Mouse (Mus musculus) midbrain, embryonic 14.5 days (tissue): Measurements from ENCODE around the gene H2al1f. TPM values are rescaled to one million over a fixed set of nuclear protein-coding genes. Genes with fewer than 3 reads are reported as not detected.
A peak's percentile ranks its signal among the peaks of the same experiment; 100 is the strongest.

Source experiments
- ATAC-seq: fragments of 200-750 bp; cut with Nextera tagmentation; 2 replicates; pipeline ENCODE4 v1.8.0; 2017; ENCODE audit warnings: moderate number of reproducible peaks, moderate library complexity; ENCODE audit not compliant: low FRiP score, low TSS enrichment
- DNase-seq: peaks from one replicate; pipeline ENCODE4 v3.0.0-alpha.2; 2015
- H3K27ac ChIP-seq: fragments of 300-500 bp; sonication (generic); replicated peaks from 2 replicates; pipeline ENCODE4 v1.5.1; 2014; ENCODE audit warnings: mild to moderate bottlenecking, low read depth, low read length, moderate library complexity
- H3K27me3 ChIP-seq: fragments of 300-500 bp; sonication (generic); 2 replicates; pipeline ENCODE4 v1.6.1; 2014; ENCODE audit warnings: low read length, control low read depth, mixed read lengths; ENCODE audit not compliant: control insufficient read depth, insufficient read depth
- H3K36me3 ChIP-seq: fragments of 300-500 bp; sonication (generic); 2 replicates; pipeline ENCODE4 v1.6.1; 2014; ENCODE audit warnings: low read length, control low read depth; ENCODE audit not compliant: control insufficient read depth, insufficient read depth
- H3K4me1 ChIP-seq: fragments of 300-500 bp; sonication (generic); 2 replicates; pipeline ENCODE4 v1.6.1; 2014; ENCODE audit warnings: mild to moderate bottlenecking, antibody characterized with exemption, low read length, control low read depth; ENCODE audit not compliant: control insufficient read depth, insufficient read depth
- H3K4me2 ChIP-seq: fragments of 300-500 bp; sonication (generic); 2 replicates; pipeline ENCODE4 v1.6.1; 2014; ENCODE audit warnings: mild to moderate bottlenecking, low read length, moderate library complexity
- H3K4me3 ChIP-seq: fragments of 300-500 bp; sonication (generic); replicated peaks from 2 replicates; pipeline ENCODE4 v1.5.1; 2014; ENCODE audit warnings: low read depth, low read length
- H3K9ac ChIP-seq: fragments of 300-500 bp; sonication (generic); replicated peaks from 2 replicates; pipeline ENCODE4 v1.6.1; 2014; ENCODE audit warnings: mild to moderate bottlenecking, low read length, moderate library complexity
- H3K9me3 ChIP-seq: fragments of 300-500 bp; sonication (generic); 2 replicates; pipeline ENCODE4 v1.6.1; 2016; ENCODE audit warnings: low read length, control low read depth, mixed read lengths; ENCODE audit not compliant: control insufficient read depth
- WGBS: fragments of 180-500 bp; shearing (Covaris S2); extraction: QIAGEN DNeasy Blood & Tissue Kit; methylation state at CpG from one replicate; pipeline ENCODE4 v1.1.7; 2014; 5-methylcytosine and 5-hydroxymethylcytosine counted together
- polyA plus RNA-seq: library from polyadenylated mRNA; unstranded; fragments of >200 nt; fragmentation: Nextera tagmentation; extraction: Ambion mirVana; gene quantifications from 2 replicates; pipeline ENCODE4 v1.2.1, GENCODE M21; 2014

Gene H2al1f
- polyA plus RNA-seq, 1 experiment from 2014 or later, result not detected

GRCm38 (mm10) chrX:11346756-11347155 lies 31.8 kb downstream of the H2al1f start:
- Histone ChIP-seq H3K27ac (no peak overlapping the region), H3K9ac (no peak overlapping the region), H3K4me3 (no peak overlapping the region), H3K4me2 (no peak overlapping the region), H3K4me1 (no peaks in the 10 kb centered on the region), H3K36me3 (no peaks in the 10 kb centered on the region), H3K9me3 (no peaks in the 10 kb centered on the region), H3K27me3 (no peaks in the 10 kb centered on the region)
- no peak for ATAC-seq
- 88% methylated on average over 3 of the region's 3 CpGs for WGBS
- no peak for DNase-seq

- no peaks in the 10 kb centered on the region for H3K36me3 ChIP-seq
- 78% methylated on average over 6 of the region's 6 CpGs for WGBS
Measured at GRCm38 (mm10) chrX:11360823-11361222, 45.9 kb downstream of the H2al1f start.

GRCm38 (mm10) chrX:11361261-11361660 lies 46.3 kb downstream of the H2al1f start:
- DNase-seq (no peak), ATAC-seq (no peak)
- no peaks in the 10 kb centered on the region for H3K9me3 ChIP-seq

More at GRCm38 (mm10) chrX:11360823-11361222, 45.9 kb downstream of the H2al1f start:
- Histone ChIP-seq H3K27me3 (no peaks in the 10 kb centered on the region), H3K4me3 (no peak overlapping the region), H3K4me1 (no peaks in the 10 kb centered on the region), H3K9ac (no peak overlapping the region), H3K9me3 (no peaks in the 10 kb centered on the region), H3K27ac (no peak overlapping the region), H3K4me2 (no peak overlapping the region)
- DNase-seq, result no peak
- ATAC-seq, result no peak

GRCm38 (mm10) chrX:11363890-11364289 lies 48.9 kb downstream of the H2al1f start:
- ATAC-seq, result no peak
- no peak overlapping the region for H3K9ac ChIP-seq
- H3K27ac ChIP-seq, result no peak overlapping the region
- H3K4me2 ChIP-seq, result no peak overlapping the region
- H3K4me1 ChIP-seq, result no peaks in the 10 kb centered on the region
- WGBS, result 48% methylated on average over 6 of the region's 6 CpGs
- no peaks in the 10 kb centered on the region for H3K27me3 ChIP-seq
- H3K36me3 ChIP-seq, result no peaks in the 10 kb centered on the region
- no peaks in the 10 kb centered on the region for H3K9me3 ChIP-seq
- DNase-seq, result peak; percentile 26
- H3K4me3 ChIP-seq, result no peak overlapping the region

More at GRCm38 (mm10) chrX:11361261-11361660, 46.3 kb downstream of the H2al1f start:
- Histone ChIP-seq H3K4me2 (no peak overlapping the region), H3K27ac (no peak overlapping the region), H3K4me3 (no peak overlapping the region), H3K9ac (no peak overlapping the region), H3K4me1 (no peaks in the 10 kb centered on the region), H3K27me3 (no peaks in the 10 kb centered on the region), H3K36me3 (no peaks in the 10 kb centered on the region)
- 95% methylated on average over 2 of the region's 2 CpGs for WGBS

Other genes starting within 250 kb of the H2al1f start
- gene H2al1a, start 15.9 kb upstream of the H2al1f start, polyA plus RNA-seq, result not detected in 2 replicates
- not detected in 2 replicates for gene H2al1b, start 12.7 kb upstream of the H2al1f start, polyA plus RNA-seq
- gene H2al1c, start 9.5 kb upstream of the H2al1f start, polyA plus RNA-seq, result not detected in 2 replicates
- not detected in 2 replicates for gene H2al1d, start 6.3 kb upstream of the H2al1f start, polyA plus RNA-seq
- gene H2al1e, start 3.2 kb upstream of the H2al1f start, polyA plus RNA-seq, result not detected in 2 replicates
- not detected in 2 replicates for gene H2al1g, start 3.1 kb downstream of the H2al1f start, polyA plus RNA-seq
- not detected in 2 replicates for gene H2al1h, start 6.3 kb downstream of the H2al1f start, polyA plus RNA-seq
- gene H2al1i, start 9.5 kb downstream of the H2al1f start, polyA plus RNA-seq, result not detected in 2 replicates
- not detected in 2 replicates for gene H2al1j, start 12.7 kb downstream of the H2al1f start, polyA plus RNA-seq